Mouse (Mus musculus): Measurements from ENCODE around the gene Timm10b. TPM values are rescaled to one million over a fixed set of nuclear protein-coding genes. Genes with fewer than 3 reads are reported as not detected.

The Timm10b gene
- total and polyA plus RNA-seq, 3 experiments: 24.0 to 261 (median 131) TPM

DNA sequence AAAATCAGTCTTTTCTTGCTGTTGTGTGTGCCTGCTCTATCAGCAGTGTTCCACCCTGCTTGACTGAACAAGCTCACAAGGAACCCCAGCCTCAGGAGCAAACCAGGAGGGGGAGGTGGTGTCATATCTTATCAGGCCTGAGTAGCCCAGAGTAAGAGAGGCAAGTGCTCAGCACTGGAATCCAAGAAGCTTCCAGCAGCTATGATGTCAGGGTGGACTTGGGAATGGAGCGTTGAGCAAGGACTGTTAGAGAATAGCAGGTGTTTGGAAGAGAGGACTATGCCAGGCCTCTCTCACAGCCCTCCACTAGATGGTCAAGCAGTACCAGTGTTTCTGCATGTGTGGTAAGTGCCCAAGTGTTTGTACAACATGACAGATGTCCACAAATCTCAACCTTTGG lies 24.1 kb upstream of the Timm10b start:
- Histone ChIP-seq H3K36me3 (replicated peaks) (peaks cover 78% of the 10 kb centered on the region), H3K4me1 (ENCODE audit: insufficient read depth, low read depth, low read length) (no peaks in the 10 kb centered on the region), H3K27me3 (ENCODE audit: insufficient read depth, low read length) (no peaks in the 10 kb centered on the region), H3K4me3 (ENCODE audit: low read depth, low read length) (no peak overlapping the region), H3K9me3 (replicated peaks) (no peaks in the 10 kb centered on the region)
- ATAC-seq (ENCODE audit: extremely low read depth, insufficient number of reproducible peaks, low FRiP score, poor library complexity, severe bottlenecking) (no peak), DNase-seq (ENCODE audit: low spot score) (no peak)
- TF ChIP-seq TAL1 (conservative IDR thresholded peaks at IDR 0.05; ENCODE audit: low read depth, low read length) (no peak), POLR2AphosphoS5 (IDR thresholded peaks at IDR 0.05; ENCODE audit: insufficient replicate concordance, low read depth, low read length) (no peak), GATA1 (IDR thresholded peaks at IDR 0.05; ENCODE audit: borderline replicate concordance, low read length) (no peak), CTCF (IDR thresholded peaks at IDR 0.05; ENCODE audit: low read depth, low read length) (no peak), GATA2 (IDR thresholded peaks at IDR 0.05; ENCODE audit: borderline replicate concordance, low read depth, low read length) (no peak)

DNA sequence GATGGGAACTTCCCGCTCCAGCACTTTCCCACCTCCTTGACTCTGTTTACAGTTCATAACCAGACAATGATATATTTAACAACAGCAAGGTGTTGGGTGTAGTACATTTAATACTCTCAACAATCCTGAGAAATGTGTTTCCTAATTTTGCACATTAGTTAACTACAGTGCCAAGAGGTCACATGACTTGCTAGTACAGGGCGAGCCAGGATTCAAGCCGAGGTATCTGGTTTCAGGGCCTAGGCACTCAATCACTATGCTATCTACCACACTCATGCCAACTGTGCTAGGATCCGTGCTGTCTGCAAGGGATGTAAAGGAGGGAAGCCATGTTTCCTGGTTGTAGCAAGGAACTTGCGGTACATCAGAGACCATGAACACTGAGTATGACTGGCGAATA lies 23.3 kb upstream of the Timm10b start:
- no peak overlapping the region for H3K4me3 ChIP-seq (ENCODE audit: low read depth, low read length)
- no peak for DNase-seq (ENCODE audit: low spot score)
- H3K36me3 ChIP-seq (replicated peaks): peaks cover 78% of the 10 kb centered on the region
- no peak for TF ChIP-seq GATA1 (IDR thresholded peaks at IDR 0.05; ENCODE audit: borderline replicate concordance, low read length)
- TF ChIP-seq POLR2AphosphoS5 (IDR thresholded peaks at IDR 0.05; ENCODE audit: insufficient replicate concordance, low read depth, low read length): no peak
- ATAC-seq (ENCODE audit: extremely low read depth, insufficient number of reproducible peaks, low FRiP score, poor library complexity, severe bottlenecking): no peak
- H3K4me1 ChIP-seq (ENCODE audit: insufficient read depth, low read depth, low read length): no peaks in the 10 kb centered on the region
- no peaks in the 10 kb centered on the region for H3K9me3 ChIP-seq (replicated peaks)
- no peaks in the 10 kb centered on the region for H3K27me3 ChIP-seq (ENCODE audit: insufficient read depth, low read length)

DNA sequence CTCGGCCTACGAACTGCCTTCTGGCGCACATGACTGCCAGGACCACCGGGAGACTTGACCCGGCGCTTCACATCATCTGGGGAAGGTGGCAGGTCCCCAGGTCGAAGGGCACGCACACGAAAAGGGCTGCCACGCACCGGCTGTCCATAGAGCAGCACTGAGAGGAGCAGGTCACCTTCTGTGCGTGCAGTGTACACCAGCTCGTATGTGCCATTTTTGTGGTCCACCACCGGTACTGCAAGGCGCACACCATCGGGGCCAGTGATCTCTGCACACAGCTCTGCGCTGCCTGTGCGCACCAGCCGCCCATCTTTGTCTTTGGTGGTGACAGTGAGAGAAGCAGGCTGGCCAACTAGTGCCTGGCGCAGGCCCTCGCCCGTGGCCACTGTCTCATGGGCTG lies 22.0 kb upstream of the Timm10b start:
- H3K4me3 ChIP-seq (ENCODE audit: low read depth, low read length): no peak overlapping the region
- no peak for ATAC-seq (ENCODE audit: extremely low read depth, insufficient number of reproducible peaks, low FRiP score, poor library complexity, severe bottlenecking)
- H3K27me3 ChIP-seq (ENCODE audit: insufficient read depth, low read length): no peaks in the 10 kb centered on the region
- H3K36me3 ChIP-seq (replicated peaks): peaks cover 76% of the 10 kb centered on the region
- TF ChIP-seq CTCF (IDR thresholded peaks at IDR 0.05; ENCODE audit: low read depth, low read length) (no peak), GATA1 (IDR thresholded peaks at IDR 0.05; ENCODE audit: borderline replicate concordance, low read length) (no peak), POLR2AphosphoS5 (IDR thresholded peaks at IDR 0.05; ENCODE audit: insufficient replicate concordance, low read depth, low read length) (no peak), TAL1 (conservative IDR thresholded peaks at IDR 0.05; ENCODE audit: low read depth, low read length) (no peak), GATA2 (IDR thresholded peaks at IDR 0.05; ENCODE audit: borderline replicate concordance, low read depth, low read length) (no peak)
- H3K9me3 ChIP-seq (replicated peaks): no peaks in the 10 kb centered on the region
- no peaks in the 10 kb centered on the region for H3K4me1 ChIP-seq (ENCODE audit: insufficient read depth, low read depth, low read length)
- DNase-seq (ENCODE audit: low spot score): no peak

DNA sequence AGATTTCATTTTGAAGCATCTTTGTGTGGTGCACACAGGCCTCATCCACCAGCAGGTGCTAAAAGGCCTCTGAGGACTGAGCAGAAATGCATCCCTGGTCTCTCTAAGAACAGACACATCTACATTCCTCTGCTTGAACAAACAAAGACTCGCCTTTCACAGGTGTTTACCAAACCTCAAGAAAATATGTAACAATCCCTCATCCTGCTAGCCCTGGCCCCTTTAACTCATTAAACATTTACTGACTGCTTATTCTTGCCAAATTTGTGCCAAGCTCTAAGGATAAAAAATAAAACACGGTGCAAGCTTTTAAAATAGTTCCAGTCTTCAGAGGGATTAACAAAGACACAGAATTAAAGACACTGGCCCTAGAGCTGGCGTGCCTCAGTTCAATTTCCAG lies 20.2 kb upstream of the Timm10b start:
- Histone ChIP-seq H3K36me3 (replicated peaks) (peaks cover 75% of the 10 kb centered on the region), H3K4me3 (ENCODE audit: low read depth, low read length) (no peak overlapping the region), H3K4me1 (ENCODE audit: insufficient read depth, low read depth, low read length) (no peaks in the 10 kb centered on the region), H3K27me3 (ENCODE audit: insufficient read depth, low read length) (no peaks in the 10 kb centered on the region), H3K9me3 (replicated peaks) (no peaks in the 10 kb centered on the region)
- DNase-seq (ENCODE audit: low spot score): no peak
- TF ChIP-seq GATA1 (IDR thresholded peaks at IDR 0.05; ENCODE audit: borderline replicate concordance, low read length) (no peak), POLR2AphosphoS5 (IDR thresholded peaks at IDR 0.05; ENCODE audit: insufficient replicate concordance, low read depth, low read length) (no peak), TAL1 (conservative IDR thresholded peaks at IDR 0.05; ENCODE audit: low read depth, low read length) (no peak), CTCF (IDR thresholded peaks at IDR 0.05; ENCODE audit: low read depth, low read length) (no peak), GATA2 (IDR thresholded peaks at IDR 0.05; ENCODE audit: borderline replicate concordance, low read depth, low read length) (no peak)
- ATAC-seq (ENCODE audit: extremely low read depth, insufficient number of reproducible peaks, low FRiP score, poor library complexity, severe bottlenecking): no peak

DNA sequence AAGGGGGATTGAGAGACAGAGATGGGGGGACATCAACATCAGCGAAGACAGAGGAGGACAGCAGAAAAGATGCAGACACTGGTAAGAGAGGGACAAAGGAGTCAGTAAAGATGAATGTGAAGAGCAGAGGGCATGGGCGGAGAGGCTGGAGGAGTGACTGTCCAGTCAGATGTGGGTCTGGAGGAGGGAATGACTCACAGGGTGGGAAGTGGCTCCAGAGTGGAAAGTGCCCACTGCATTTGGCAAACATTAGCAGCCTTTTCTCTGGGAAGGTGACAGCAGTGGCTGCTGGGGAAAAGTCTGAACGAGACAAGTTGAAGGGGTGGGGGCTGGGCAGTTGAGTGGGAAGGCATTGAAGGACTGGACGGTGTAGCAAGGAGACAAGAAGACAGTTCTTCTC lies 18.8 kb upstream of the Timm10b start:
- TF ChIP-seq GATA1 (IDR thresholded peaks at IDR 0.05; ENCODE audit: borderline replicate concordance, low read length): no peak
- TF ChIP-seq CTCF (IDR thresholded peaks at IDR 0.05; ENCODE audit: low read depth, low read length): no peak
- no peak for TF ChIP-seq POLR2AphosphoS5 (IDR thresholded peaks at IDR 0.05; ENCODE audit: insufficient replicate concordance, low read depth, low read length)
- no peak for TF ChIP-seq TAL1 (conservative IDR thresholded peaks at IDR 0.05; ENCODE audit: low read depth, low read length)
- TF ChIP-seq GATA2 (IDR thresholded peaks at IDR 0.05; ENCODE audit: borderline replicate concordance, low read depth, low read length): no peak
- no peaks in the 10 kb centered on the region for H3K9me3 ChIP-seq (replicated peaks)
- ATAC-seq (ENCODE audit: extremely low read depth, insufficient number of reproducible peaks, low FRiP score, poor library complexity, severe bottlenecking): no peak
- no peak overlapping the region for H3K4me3 ChIP-seq (ENCODE audit: low read depth, low read length)
- no peaks in the 10 kb centered on the region for H3K27me3 ChIP-seq (ENCODE audit: insufficient read depth, low read length)
- no peak for DNase-seq (ENCODE audit: low spot score)
- no peaks in the 10 kb centered on the region for H3K4me1 ChIP-seq (ENCODE audit: insufficient read depth, low read depth, low read length)
- peaks cover 72% of the 10 kb centered on the region for H3K36me3 ChIP-seq (replicated peaks)

DNA sequence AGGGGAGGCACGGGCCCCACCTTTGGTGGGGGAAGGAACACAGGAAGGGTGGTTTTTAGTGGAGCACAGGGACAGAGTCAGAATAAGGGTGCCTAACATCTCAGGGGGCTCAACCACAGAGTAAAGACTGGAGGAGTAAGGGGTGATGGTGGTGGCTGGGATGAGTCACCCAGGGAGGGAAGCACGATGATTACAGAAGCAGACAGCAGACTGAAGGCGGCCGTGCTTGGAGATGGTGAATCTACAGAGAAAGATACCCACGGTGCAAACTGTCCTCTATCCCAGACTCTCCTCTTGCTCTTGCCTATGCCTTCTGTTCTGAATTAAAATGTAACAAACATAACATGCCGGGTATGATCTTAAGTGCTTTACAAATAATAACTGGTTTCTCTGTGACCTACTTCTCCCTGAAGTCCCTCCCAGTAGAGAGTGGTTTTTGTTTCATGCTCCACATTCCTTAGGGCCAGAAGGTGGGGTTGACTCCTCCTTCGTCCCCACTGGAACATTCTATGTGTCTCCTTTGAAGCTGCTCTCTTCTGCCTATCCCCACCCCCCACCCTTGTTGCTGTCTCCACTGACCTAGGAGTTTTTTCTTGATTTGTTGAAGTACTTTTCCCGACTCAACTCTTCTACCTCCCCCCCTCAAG lies 18.1 kb upstream of the Timm10b start:
- ATAC-seq (ENCODE audit: extremely low read depth, insufficient number of reproducible peaks, low FRiP score, poor library complexity, severe bottlenecking) (no peak), DNase-seq (ENCODE audit: low spot score) (no peak)
- no peaks in the 10 kb centered on the region for H3K4me1 ChIP-seq (ENCODE audit: insufficient read depth, low read depth, low read length)
- H3K27me3 ChIP-seq (ENCODE audit: insufficient read depth, low read length): no peaks in the 10 kb centered on the region
- H3K9me3 ChIP-seq (replicated peaks): no peaks in the 10 kb centered on the region
- H3K4me3 ChIP-seq (ENCODE audit: low read depth, low read length): no peak overlapping the region
- TF ChIP-seq GATA1 (IDR thresholded peaks at IDR 0.05; ENCODE audit: borderline replicate concordance, low read length) (no peak), CTCF (IDR thresholded peaks at IDR 0.05; ENCODE audit: low read depth, low read length) (no peak), TAL1 (conservative IDR thresholded peaks at IDR 0.05; ENCODE audit: low read depth, low read length) (no peak), POLR2AphosphoS5 (IDR thresholded peaks at IDR 0.05; ENCODE audit: insufficient replicate concordance, low read depth, low read length) (no peak), GATA2 (IDR thresholded peaks at IDR 0.05; ENCODE audit: borderline replicate concordance, low read depth, low read length) (no peak)
- peaks cover 68% of the 10 kb centered on the region for H3K36me3 ChIP-seq (replicated peaks)

All from G1E (cell line).